Mouse (Mus musculus) fat pad, adult 2 months (tissue): ENCODE data around the gene Gm20671.
"Not testable (repeated sequence)": the region's sequence is repeated elsewhere in the genome, so short reads cannot be mapped to it uniquely, and the experiment has no call there.

ENCODE experiments used
- DNase-seq: peaks from one replicate; pipeline ENCODE4 v3.0.0-alpha.2; 2011; ENCODE audit warnings: low read depth, low spot score; ENCODE audit errors: extremely low read depth

Gene Gm20671

GRCm38 (mm10) chr5:32736770-32737169, 90.1 kb downstream of the Gm20671 start:
- DNase-seq = not testable (repeated sequence)

- DNase-seq = peak; percentile 28
Observed at GRCm38 (mm10) chr5:32735779-32736178, 91.1 kb downstream of the Gm20671 start.

- not testable (repeated sequence) for DNase-seq
Observed at GRCm38 (mm10) chr5:32733892-32734291, 93.0 kb downstream of the Gm20671 start.

GRCm38 (mm10) chr5:32728851-32729250, 98.1 kb downstream of the Gm20671 start:
- no peak for DNase-seq

GRCm38 (mm10) chr5:32728300-32728699, 98.6 kb downstream of the Gm20671 start:
- no peak for DNase-seq

GRCm38 (mm10) chr5:32725397-32725796, 101.5 kb downstream of the Gm20671 start:
- DNase-seq = not testable (repeated sequence)

- DNase-seq = no peak
Observed at GRCm38 (mm10) chr5:32723981-32724380, 102.9 kb downstream of the Gm20671 start.

- DNase-seq = not testable (repeated sequence)
Observed at GRCm38 (mm10) chr5:32722711-32723110, 104.2 kb downstream of the Gm20671 start.

- DNase-seq = no peak
Observed at GRCm38 (mm10) chr5:32722263-32722662, 104.6 kb downstream of the Gm20671 start.

- DNase-seq = no peak
Observed at GRCm38 (mm10) chr5:32721316-32721715, 105.6 kb downstream of the Gm20671 start.

GRCm38 (mm10) chr5:32720416-32720815, 106.5 kb downstream of the Gm20671 start:
- no peak for DNase-seq

GRCm38 (mm10) chr5:32718916-32719315, 108.0 kb downstream of the Gm20671 start:
- DNase-seq = no peak

GRCm38 (mm10) chr5:32717726-32718125, 109.2 kb downstream of the Gm20671 start:
- no peak for DNase-seq

GRCm38 (mm10) chr5:32713703-32714467, 113.0 kb downstream of the Gm20671 start:
- DNase-seq = peak; percentile 100

GRCm38 (mm10) chr5:32713042-32713702, 113.7 kb downstream of the Gm20671 start:
- DNase-seq = no peak

GRCm38 (mm10) chr5:32712221-32713041, 114.5 kb downstream of the Gm20671 start:
- DNase-seq = no peak

- no peak for DNase-seq
Observed at GRCm38 (mm10) chr5:32711485-32711884, 115.4 kb downstream of the Gm20671 start.

- DNase-seq = no peak
Observed at GRCm38 (mm10) chr5:32706226-32706780, 120.6 kb downstream of the Gm20671 start.

GRCm38 (mm10) chr5:32697208-32697867, 129.6 kb downstream of the Gm20671 start:
- DNase-seq = no peak

GRCm38 (mm10) chr5:32693411-32693810, 133.5 kb downstream of the Gm20671 start:
- no peak for DNase-seq
